Mouse (Mus musculus) MEL (cell line): Measurements from ENCODE around the gene Ppp1r14b. TPM values are rescaled to one million over a fixed set of nuclear protein-coding genes. Genes with fewer than 3 reads are reported as not detected.
A peak's percentile ranks its signal among the peaks of the same experiment; 100 is the strongest.

Source experiments
- DNase-seq: peaks from one replicate; pipeline ENCODE4 v3.0.0; 2011; ENCODE audit warnings: low read depth, low spot score
- H3K27ac ChIP-seq: 2 replicates; pipeline ENCODE4 v1.5.1; 2012; ENCODE audit warnings: low read depth, mild to moderate bottlenecking, control low read depth, low read length, moderate library complexity; ENCODE audit not compliant: control insufficient read depth
- H3K27me3 ChIP-seq, 2 experiments: fragments of 150-350 bp in 1 of 2; sonication (generic) in 1 of 2; 2 replicates each; pipeline ENCODE4 v1.6.1; 2012; ENCODE audit warnings: low read length in 2 of 2, mild to moderate bottlenecking in 2 of 2, improper control_type of control experiment in 1 of 2, moderate library complexity in 1 of 2; ENCODE audit not compliant: insufficient read depth in 2 of 2, control insufficient read depth in 1 of 2
- H3K36me3 ChIP-seq, 2 experiments: 2 replicates each; pipeline ENCODE4 v1.6.1; 2012 to 2014; ENCODE audit warnings: low read length in 2 of 2, improper control_type of control experiment in 1 of 2, inconsistent platforms in 1 of 2, mild to moderate bottlenecking in 1 of 2; ENCODE audit not compliant: insufficient read depth in 2 of 2, control insufficient read depth in 1 of 2
- H3K4me1 ChIP-seq, 2 experiments: fragments of 150-350 bp in 1 of 2; sonication (generic) in 1 of 2; 2 replicates each; pipeline ENCODE4 v1.6.1; 2012; ENCODE audit warnings: low read length in 2 of 2, improper control_type of control experiment in 1 of 2, mild to moderate bottlenecking in 1 of 2; ENCODE audit not compliant: insufficient read depth in 2 of 2, control insufficient read depth in 1 of 2
- H3K4me3 ChIP-seq, 2 experiments: fragments of 150-350 bp in 1 of 2; sonication (generic) in 1 of 2; 2 replicates each; pipeline ENCODE4 v1.5.1; 2012; ENCODE audit warnings: low read depth in 2 of 2, low read length in 2 of 2, mild to moderate bottlenecking in 2 of 2, moderate library complexity in 2 of 2, control low read depth in 1 of 2, improper control_type of control experiment in 1 of 2; ENCODE audit not compliant: control insufficient read depth in 1 of 2, insufficient read depth in 1 of 2
- H3K79me2 ChIP-seq: 2 replicates; pipeline ENCODE4 v1.6.1; 2012; ENCODE audit warnings: mild to moderate bottlenecking, low read length, moderate library complexity; ENCODE audit not compliant: control insufficient read depth, poor library complexity, insufficient read depth
- H3K9ac ChIP-seq: 2 replicates; pipeline ENCODE4 v1.6.1; 2012; ENCODE audit warnings: low read depth, mild to moderate bottlenecking, control low read depth, low read length, moderate library complexity; ENCODE audit not compliant: control insufficient read depth, poor library complexity, severe bottlenecking
- H3K9me3 ChIP-seq: fragments of 150-350 bp; sonication (generic); replicated peaks from 2 replicates; pipeline ENCODE4 v1.6.1; 2012; ENCODE audit warnings: mild to moderate bottlenecking, low read length, improper control_type of control experiment, moderate library complexity; ENCODE audit not compliant: insufficient read depth
- BHLHE40 ChIP-seq: IDR thresholded peaks from 2 replicates; pipeline ENCODE4 v1.6.1; 2012; ENCODE audit warnings: low read depth, mild to moderate bottlenecking, inconsistent platforms, low read length, improper control_type of control experiment, borderline replicate concordance
- CHD1 ChIP-seq: IDR thresholded peaks from 2 replicates; pipeline ENCODE4 v1.6.1; 2012; ENCODE audit warnings: low read depth, mild to moderate bottlenecking, inconsistent platforms, low read length, improper control_type of control experiment
- CHD2 ChIP-seq: IDR thresholded peaks from 2 replicates; pipeline ENCODE4 v1.6.1; 2011; ENCODE audit warnings: low read length, improper control_type of control experiment
- CTCF ChIP-seq, 3 experiments: IDR thresholded peaks in 2 of 3; conservative IDR thresholded peaks in 1 of 3; 2 replicates each; pipeline ENCODE4 v1.5.1; 2011 to 2012; ENCODE audit warnings: low read length in 3 of 3, low read depth in 2 of 3, mild to moderate bottlenecking in 2 of 3, improper control_type of control experiment in 1 of 3, inconsistent platforms in 1 of 3, mixed read lengths in 1 of 3, moderate library complexity in 1 of 3; ENCODE audit not compliant: control insufficient read depth in 1 of 3, insufficient read depth in 1 of 3, poor library complexity in 1 of 3, severe bottlenecking in 1 of 3
- ETS1 ChIP-seq: IDR thresholded peaks from 2 replicates; pipeline ENCODE4 v1.6.1; 2012; ENCODE audit warnings: low read depth, mild to moderate bottlenecking, inconsistent platforms, low read length, improper control_type of control experiment, moderate library complexity
- GABPA ChIP-seq: IDR thresholded peaks from 2 replicates; pipeline ENCODE4 v1.6.1; 2012; ENCODE audit warnings: low read depth, mild to moderate bottlenecking, inconsistent platforms, low read length, improper control_type of control experiment, moderate library complexity
- GATA1 ChIP-seq: IDR thresholded peaks from 2 replicates; pipeline ENCODE4 v1.6.1; 2011; ENCODE audit warnings: low read depth, low read length, improper control_type of control experiment
- HCFC1 ChIP-seq: IDR thresholded peaks from 2 replicates; pipeline ENCODE4 v1.6.1; 2012; ENCODE audit warnings: low read depth, mild to moderate bottlenecking, inconsistent platforms, low read length, improper control_type of control experiment, moderate library complexity
- JUND ChIP-seq: IDR thresholded peaks from 2 replicates; pipeline ENCODE4 v1.6.1; 2011; ENCODE audit warnings: low read depth, mild to moderate bottlenecking, improper control_type of control experiment, low read length
- KAT2A ChIP-seq: conservative IDR thresholded peaks from 2 replicates; pipeline ENCODE4 v1.6.1; 2012; ENCODE audit warnings: low read depth, low read length, improper control_type of control experiment, inconsistent platforms
- MYC ChIP-seq: IDR thresholded peaks from 2 replicates; pipeline ENCODE4 v1.6.1; 2011; ENCODE audit warnings: low read depth, mild to moderate bottlenecking, low read length, improper control_type of control experiment, moderate library complexity
- NRF1 ChIP-seq: IDR thresholded peaks from 2 replicates; pipeline ENCODE4 v1.6.1; 2014; ENCODE audit warnings: low read depth, mild to moderate bottlenecking, inconsistent platforms, low read length, improper control_type of control experiment, moderate library complexity; ENCODE audit not compliant: poor library complexity, insufficient read depth, severe bottlenecking
- POLR2A ChIP-seq, 2 experiments: IDR thresholded peaks; 2 replicates each; pipeline ENCODE4 v1.6.1; 2011 to 2012; ENCODE audit warnings: low read length in 2 of 2, mild to moderate bottlenecking in 2 of 2, control low read depth in 1 of 2, improper control_type of control experiment in 1 of 2, low read depth in 1 of 2, moderate library complexity in 1 of 2; ENCODE audit not compliant: control insufficient read depth in 1 of 2, insufficient read depth in 1 of 2, poor library complexity in 1 of 2
- POLR2AphosphoS2 ChIP-seq: IDR thresholded peaks from 2 replicates; pipeline ENCODE4 v1.6.1; 2011; ENCODE audit warnings: low read length, improper control_type of control experiment
- RCOR1 ChIP-seq: IDR thresholded peaks from 2 replicates; pipeline ENCODE4 v1.6.1; 2012; ENCODE audit warnings: low read depth, mild to moderate bottlenecking, inconsistent platforms, low read length, improper control_type of control experiment
- SIN3A ChIP-seq: IDR thresholded peaks from 2 replicates; pipeline ENCODE4 v1.6.1; 2012; ENCODE audit warnings: low read length, improper control_type of control experiment, inconsistent platforms
- SMC3 ChIP-seq: IDR thresholded peaks from 2 replicates; pipeline ENCODE4 v1.6.1; 2011; ENCODE audit warnings: low read depth, low read length, improper control_type of control experiment
- TAL1 ChIP-seq: IDR thresholded peaks from 2 replicates; pipeline ENCODE4 v1.6.1; 2012; ENCODE audit warnings: mild to moderate bottlenecking, inconsistent platforms, low read length, moderate library complexity, mixed read lengths
- TCF12 ChIP-seq: IDR thresholded peaks from 2 replicates; pipeline ENCODE4 v1.6.1; 2014; ENCODE audit warnings: low read depth, mild to moderate bottlenecking, inconsistent platforms, low read length, improper control_type of control experiment, moderate library complexity
- USF1 ChIP-seq: IDR thresholded peaks from 2 replicates; pipeline ENCODE4 v1.6.1; 2014; ENCODE audit warnings: low read depth, mild to moderate bottlenecking, inconsistent platforms, low read length, improper control_type of control experiment, moderate library complexity
- USF2 ChIP-seq, 2 experiments: IDR thresholded peaks; 2 replicates each; pipeline ENCODE4 v1.6.1; 2011 to 2012; ENCODE audit warnings: improper control_type of control experiment in 2 of 2, low read length in 2 of 2, borderline replicate concordance in 1 of 2, inconsistent platforms in 1 of 2, low read depth in 1 of 2, mild to moderate bottlenecking in 1 of 2; ENCODE audit not compliant: insufficient read depth in 1 of 2
- ZC3H11A ChIP-seq: IDR thresholded peaks from 2 replicates; pipeline ENCODE4 v1.6.1; 2012; ENCODE audit warnings: low read depth, mild to moderate bottlenecking, inconsistent platforms, low read length, improper control_type of control experiment
- ZMIZ1 ChIP-seq: IDR thresholded peaks from 2 replicates; pipeline ENCODE4 v1.6.1; 2012; ENCODE audit warnings: low read depth, mild to moderate bottlenecking, inconsistent platforms, low read length, improper control_type of control experiment, moderate library complexity
- ZNF384 ChIP-seq: IDR thresholded peaks from 2 replicates; pipeline ENCODE4 v1.6.1; 2012; ENCODE audit warnings: low read depth, mild to moderate bottlenecking, inconsistent platforms, low read length, improper control_type of control experiment
- polyA plus RNA-seq, 2 experiments: library from polyadenylated mRNA; stranded (reverse) in 1 of 2; unstranded in 1 of 2; fragments of >175 nt in 1 of 2; fragments of >200 nt in 1 of 2; gene quantifications; 2 replicates each; pipeline versions ENCODE4 v1.2.1 to v1.2.4; 2012; ENCODE audit warnings: low replicate concordance in 2 of 2, low read depth in 1 of 2; ENCODE audit not compliant: insufficient read length in 2 of 2, insufficient read depth in 1 of 2, missing spikeins in 1 of 2
- total RNA-seq: library from RNA; depleted of rRNA; stranded (reverse); fragments of 300-350 nt; gene quantifications from 2 replicates; pipeline ENCODE4 v1.2.3, GENCODE M21; 2012

Gene Ppp1r14b
- total and polyA plus RNA-seq, 3 experiments = 349 to 467 TPM; not detected in 1

DNA sequence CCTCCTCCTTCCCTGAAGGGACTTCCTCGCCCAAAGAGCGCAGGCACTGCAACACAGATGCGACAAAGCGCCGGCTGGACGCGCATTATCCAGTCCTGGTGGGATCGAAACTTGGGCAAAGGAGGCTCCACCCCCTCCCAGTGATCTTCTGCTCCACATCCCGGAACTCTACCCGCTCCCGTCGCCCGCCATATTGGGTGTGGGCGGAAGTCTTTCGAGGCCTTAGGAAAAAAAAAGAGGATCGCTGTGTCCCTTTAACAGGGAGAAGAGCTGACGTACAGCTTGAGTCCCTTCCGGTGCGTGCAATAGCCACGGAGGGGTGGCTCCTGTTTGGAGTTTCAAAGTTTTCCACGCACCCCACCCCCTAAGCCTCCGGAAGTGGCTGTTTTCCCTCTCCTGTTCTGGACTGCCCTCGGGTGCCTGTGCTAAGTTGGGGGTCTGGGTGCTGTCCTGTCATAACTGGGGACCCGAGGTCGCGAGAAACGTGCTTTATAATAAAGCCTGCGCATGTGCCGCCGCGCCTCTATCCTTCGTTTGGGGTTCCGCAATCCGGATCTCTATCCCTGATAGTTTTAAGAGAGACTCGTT lies 23.3 kb upstream of the Ppp1r14b start (continued):
- TF ChIP-seq NRF1 (peak; percentile 76), TAL1 (no peak), ZMIZ1 (no peak), ETS1 (peak; percentile 48; the same call in 1 of the 2 replicates), BHLHE40 (no peak), ZNF384 (peak; percentile 98), SIN3A (peak; percentile 97), GABPA (no peak), JUND (no peak), GATA1 (0 out of 2 replicates have a peak, but pooled peaks have one; percentile 11), ZC3H11A (no peak)

GRCm38 (mm10) chr19:6951994-6952711 lies 22.6 kb upstream of the Ppp1r14b start:
- peak; percentile 79 for DNase-seq
- H3K4me1 ChIP-seq = 0 out of 4 replicates have a peak, but pooled peaks cover 0 to 6% of the 10 kb centered on the region in 2 experiments
- peaks cover 1% of the 10 kb centered on the region; the same call in 1 of the 2 replicates for H3K79me2 ChIP-seq
- no peaks in the 10 kb centered on the region for H3K9me3 ChIP-seq
- H3K4me3 ChIP-seq = peak overlapping the region; percentile 61 to 72
- H3K36me3 ChIP-seq = peaks cover 2 to 6% of the 10 kb centered on the region in 2 experiments; a peak in 2 of 4 replicates
- H3K27ac ChIP-seq = peak overlapping the region; percentile 91
- no peaks in the 10 kb centered on the region for H3K27me3 ChIP-seq
- TF ChIP-seq GATA1 (0 out of 2 replicates have a peak, but pooled peaks have one; percentile 23), POLR2AphosphoS2 (no peak), POLR2A (IDR thresholded peaks at IDR 0.05; ENCODE audit: control insufficient read depth in 1 of 2, insufficient read depth in 1 of 2, low read depth in 1 of 2, low read length in 2 of 2, poor library complexity in 1 of 2) (peak in 1 of 2 experiments; percentile 19; a peak in 1 of 4 replicates), CHD1 (0 out of 2 replicates have a peak, but pooled peaks have one; percentile 52), USF1 (peak; percentile 41; the same call in 1 of the 2 replicates)
- H3K9ac ChIP-seq = peak overlapping the region; percentile 82

DNA sequence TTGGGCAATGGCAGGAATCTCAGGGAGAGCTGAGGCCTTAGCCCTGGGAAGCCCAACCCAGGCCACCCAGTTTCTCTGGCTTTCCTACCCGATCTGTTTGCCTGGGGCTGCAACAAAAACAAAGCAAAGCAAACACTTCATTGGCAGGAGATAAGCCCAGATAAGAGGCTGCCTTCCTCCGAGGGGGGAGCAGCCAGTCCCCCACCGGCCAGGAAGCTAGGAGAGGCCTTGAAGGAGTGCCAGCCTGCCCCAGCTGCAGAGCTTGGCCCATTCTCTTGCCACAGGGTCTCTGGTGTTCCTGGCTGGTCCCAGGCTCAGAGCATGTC lies 22.1 kb upstream of the Ppp1r14b start:
- peak overlapping the region; percentile 82 for H3K9ac ChIP-seq
- 0 out of 4 replicates have a peak, but pooled peaks cover 0 to 6% of the 10 kb centered on the region in 2 experiments for H3K4me1 ChIP-seq
- H3K27ac ChIP-seq = peak overlapping the region; percentile 91
- peak overlapping the region; percentile 61 to 72 for H3K4me3 ChIP-seq
- H3K79me2 ChIP-seq = peaks cover 1% of the 10 kb centered on the region; the same call in 1 of the 2 replicates
- peaks cover 2 to 6% of the 10 kb centered on the region in 2 experiments; a peak in 2 of 4 replicates for H3K36me3 ChIP-seq
- DNase-seq = peak; percentile 52
- no peaks in the 10 kb centered on the region for H3K9me3 ChIP-seq
- TF ChIP-seq ETS1 (peak; percentile 40; the same call in 1 of the 2 replicates), NRF1 (no peak), TCF12 (no peak), CHD2 (no peak), KAT2A (no peak), ZC3H11A (no peak), MYC (no peak), CHD1 (0 out of 2 replicates have a peak, but pooled peaks have one; percentile 21), GATA1 (peak; percentile 79), USF2 (IDR thresholded peaks at IDR 0.05; ENCODE audit: borderline replicate concordance in 1 of 2, insufficient read depth in 1 of 2, low read depth in 1 of 2, low read length in 2 of 2) (no peak), HCFC1 (no peak), CTCF (IDR thresholded peaks at IDR 0.05 in 2 of 3, conservative IDR thresholded peaks at IDR 0.05 in 1 of 3; ENCODE audit: control insufficient read depth in 1 of 3, insufficient read depth in 1 of 3, low read depth in 2 of 3, low read length in 3 of 3, poor library complexity in 1 of 3, severe bottlenecking in 1 of 3) (no peak), BHLHE40 (no peak), RCOR1 (0 out of 2 replicates have a peak, but pooled peaks have one; percentile 14), SMC3 (no peak)
- no peaks in the 10 kb centered on the region for H3K27me3 ChIP-seq
